Mouse (Mus musculus): ENCODE data around the gene Cap1. TPM values are rescaled to one million over a fixed set of nuclear protein-coding genes. Genes with fewer than 3 reads are reported as not detected.
"Not testable (repeated sequence)": the region's sequence is repeated elsewhere in the genome, so short reads cannot be mapped to it uniquely, and the experiment has no call there.

Gene Cap1
- polyA plus RNA-seq, 1 experiment: 151 TPM

- DNase-seq (ENCODE audit: low read depth, low spot score): no peak
These were observed 34.3 kb downstream of the Cap1 start for GRCm38 (mm10) chr4:122851535-122851934.

- DNase-seq (ENCODE audit: low read depth, low spot score): no peak
- WGBS: 45% methylated on average over 13 of the region's 13 CpGs
These were observed 37.7 kb downstream of the Cap1 start for GRCm38 (mm10) chr4:122848150-122848621.

- no peak for DNase-seq (ENCODE audit: low read depth, low spot score)
- WGBS: 44% methylated on average over 1 of the region's 1 CpGs
These were observed 47.4 kb downstream of the Cap1 start for GRCm38 (mm10) chr4:122838416-122838815.

- 88% methylated on average over 2 of the region's 2 CpGs for WGBS
- no peak for DNase-seq (ENCODE audit: low read depth, low spot score)
These were observed 47.9 kb downstream of the Cap1 start for GRCm38 (mm10) chr4:122837994-122838393.

- WGBS: 73% methylated on average over 6 of the region's 6 CpGs
These were observed 48.6 kb downstream of the Cap1 start for GRCm38 (mm10) chr4:122837180-122837730.

GRCm38 (mm10) chr4:122836403-122836775 lies 49.5 kb downstream of the Cap1 start:
- WGBS: 1% methylated on average over 7 of the region's 7 CpGs
- DNase-seq (ENCODE audit: low read depth, low spot score): no peak

More at GRCm38 (mm10) chr4:122837180-122837730, 48.6 kb downstream of the Cap1 start:
- DNase-seq (ENCODE audit: low read depth, low spot score): no peak

GRCm38 (mm10) chr4:122835530-122836402 lies 50.1 kb downstream of the Cap1 start, which contains the start of gene Ppt1:
Ppt1 (plus strand) TSS chr4:122836242.
- DNase-seq (ENCODE audit: low read depth, low spot score): peak; percentile 65
- WGBS: 3% methylated on average over 31 of the region's 31 CpGs

GRCm38 (mm10) chr4:122831888-122832287 lies 54.0 kb downstream of the Cap1 start:
- DNase-seq (ENCODE audit: low read depth, low spot score): no peak
- WGBS: 73% methylated on average over 1 of the region's 1 CpGs

- WGBS: 93% methylated on average over 6 of the region's 6 CpGs
- no peak for DNase-seq (ENCODE audit: low read depth, low spot score)
These were observed 56.5 kb downstream of the Cap1 start for GRCm38 (mm10) chr4:122829339-122829738.

- DNase-seq (ENCODE audit: low read depth, low spot score): no peak
These were observed 58.2 kb downstream of the Cap1 start for GRCm38 (mm10) chr4:122827651-122828050.

- WGBS: 34% methylated on average over 10 of the region's 10 CpGs
- not testable (repeated sequence) for DNase-seq (ENCODE audit: low read depth, low spot score)
These were observed 64.9 kb downstream of the Cap1 start for GRCm38 (mm10) chr4:122820941-122821340.

GRCm38 (mm10) chr4:122816202-122816601 lies 69.7 kb downstream of the Cap1 start:
- 80% methylated on average over 1 of the region's 1 CpGs for WGBS
- no peak for DNase-seq (ENCODE audit: low read depth, low spot score)

- DNase-seq (ENCODE audit: low read depth, low spot score): no peak
- WGBS: 42% methylated on average over 2 of the region's 2 CpGs
These were observed 74.0 kb downstream of the Cap1 start for GRCm38 (mm10) chr4:122811824-122812223.

- WGBS: 45% methylated on average over 1 of the region's 1 CpGs
- DNase-seq (ENCODE audit: low read depth, low spot score): no peak
These were observed 74.7 kb downstream of the Cap1 start for GRCm38 (mm10) chr4:122811180-122811579.

Other genes starting within 250 kb of the Cap1 start
- gene 9530002B09Rik, start 196.8 kb downstream of the Cap1 start, polyA plus RNA-seq (2012; rRNA removed): not detected in 2 replicates
- gene Ppt1, start 49.8 kb downstream of the Cap1 start, polyA plus RNA-seq (2012; rRNA removed): 26.7 and 32.5 TPM in 2 replicates
- 17.2 and 20.2 TPM in 2 replicates for gene Mfsd2a, start 75.1 kb upstream of the Cap1 start, polyA plus RNA-seq (2012; rRNA removed)
- gene Mycl, start 109.6 kb upstream of the Cap1 start, polyA plus RNA-seq (2012; rRNA removed): 9.8 and 11.2 TPM in 2 replicates
- gene Trit1, start 130.5 kb upstream of the Cap1 start, polyA plus RNA-seq (2012; rRNA removed): 3.0 and 3.7 TPM in 2 replicates
- 4.0 and 6.9 TPM in 2 replicates for gene Bmp8b, start 219.1 kb upstream of the Cap1 start, polyA plus RNA-seq (2012; rRNA removed)
- gene Oxct2b, start 230.2 kb upstream of the Cap1 start, polyA plus RNA-seq (2012; rRNA removed): 0.15 and 0.66 TPM in 2 replicates